Mouse (Mus musculus) hindbrain, embryonic 11.5 days (tissue): ENCODE results near the gene Gpc1. TPM values are rescaled to one million over a fixed set of nuclear protein-coding genes. Genes with fewer than 3 reads are reported as not detected.

ENCODE experiments used
- ATAC-seq: fragments of 200-750 bp; cut with Nextera tagmentation; 2 replicates; pipeline ENCODE4 v1.8.0; 2017; ENCODE audit warnings: mild to moderate bottlenecking, moderate TSS enrichment, moderate library complexity; ENCODE audit not compliant: low FRiP score
- DNase-seq: peaks from one replicate; pipeline ENCODE4 v3.0.0-alpha.2; 2015; ENCODE audit warnings: low spot score
- H3K27ac ChIP-seq: fragments of 300-500 bp; sonication (generic); 2 replicates; pipeline ENCODE4 v1.5.1; 2014; ENCODE audit warnings: mild to moderate bottlenecking, low read depth, low read length
- H3K27me3 ChIP-seq: fragments of 300-500 bp; sonication (generic); 2 replicates; pipeline ENCODE4 v1.6.1; 2014; ENCODE audit warnings: mild to moderate bottlenecking, low read length, moderate library complexity, mixed read lengths; ENCODE audit not compliant: control insufficient read depth, insufficient read depth
- H3K36me3 ChIP-seq: fragments of 300-500 bp; sonication (generic); 2 replicates; pipeline ENCODE4 v1.6.1; 2014; ENCODE audit warnings: mild to moderate bottlenecking, low read length, moderate library complexity, mixed read lengths; ENCODE audit not compliant: control insufficient read depth, insufficient read depth
- H3K4me1 ChIP-seq: fragments of 300-500 bp; sonication (generic); replicated peaks from 2 replicates; pipeline ENCODE4 v1.6.1; 2014; ENCODE audit warnings: low read length, mixed read lengths; ENCODE audit not compliant: control insufficient read depth, insufficient read depth
- H3K4me2 ChIP-seq: fragments of 300-500 bp; sonication (generic); replicated peaks from 2 replicates; pipeline ENCODE4 v1.6.1; 2014; ENCODE audit warnings: mild to moderate bottlenecking, low read depth, low read length
- H3K4me3 ChIP-seq: fragments of 300-500 bp; sonication (generic); 2 replicates; pipeline ENCODE4 v1.5.1; 2014; ENCODE audit warnings: low read depth, low read length
- H3K9ac ChIP-seq: fragments of 300-500 bp; sonication (generic); 2 replicates; pipeline ENCODE4 v1.6.1; 2014; ENCODE audit warnings: low read depth, low read length
- H3K9me3 ChIP-seq: fragments of 300-500 bp; sonication (generic); 2 replicates; pipeline ENCODE4 v1.6.1; 2016; ENCODE audit warnings: low read length; ENCODE audit not compliant: control insufficient read depth
- WGBS: fragments of 180-500 bp; shearing (Covaris S2); extraction: QIAGEN DNeasy Blood & Tissue Kit; methylation state at CpG from one replicate; pipeline ENCODE4 v1.1.7; 2014; 5-methylcytosine and 5-hydroxymethylcytosine counted together
- polyA plus RNA-seq: library from polyadenylated mRNA; unstranded; fragments of >200 nt; fragmentation: Nextera tagmentation; extraction: Ambion mirVana; gene quantifications from 2 replicates; pipeline ENCODE4 v1.2.1, GENCODE M21; 2014

The Gpc1 gene
- polyA plus RNA-seq, 1 experiment from 2014 or later, result 31.1 TPM

DNA sequence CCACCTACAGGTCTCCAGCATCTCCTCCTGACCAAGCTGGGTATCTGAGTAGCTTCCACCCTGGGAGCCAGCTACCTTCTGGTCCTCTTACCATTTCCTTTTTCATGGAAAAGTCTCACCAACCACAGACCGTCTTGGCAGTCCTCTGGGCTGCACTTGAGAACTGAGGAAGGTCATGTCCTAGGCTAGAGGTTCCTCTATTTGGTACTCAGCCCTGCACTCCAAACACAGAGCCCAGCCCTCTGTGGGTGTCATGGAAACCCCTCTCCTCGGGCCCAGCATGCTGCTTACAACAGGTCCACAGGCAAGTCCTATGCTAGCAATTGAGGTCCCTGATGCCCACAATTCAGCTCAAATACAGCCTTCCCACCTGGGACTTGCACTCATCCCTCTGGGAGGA, 33.0 kb upstream of the Gpc1 start:
- no peaks in the 10 kb centered on the region for H3K36me3 ChIP-seq
- H3K4me1 ChIP-seq, result no peaks in the 10 kb centered on the region
- DNase-seq, result no peak
- H3K27me3 ChIP-seq, result no peaks in the 10 kb centered on the region
- ATAC-seq, result no peak
- H3K9me3 ChIP-seq, result no peaks in the 10 kb centered on the region
- H3K27ac ChIP-seq, result no peak overlapping the region
- no peak overlapping the region for H3K4me3 ChIP-seq
- 79% methylated on average over 2 of the region's 2 CpGs for WGBS
- no peak overlapping the region for H3K4me2 ChIP-seq
- no peak overlapping the region for H3K9ac ChIP-seq

DNA sequence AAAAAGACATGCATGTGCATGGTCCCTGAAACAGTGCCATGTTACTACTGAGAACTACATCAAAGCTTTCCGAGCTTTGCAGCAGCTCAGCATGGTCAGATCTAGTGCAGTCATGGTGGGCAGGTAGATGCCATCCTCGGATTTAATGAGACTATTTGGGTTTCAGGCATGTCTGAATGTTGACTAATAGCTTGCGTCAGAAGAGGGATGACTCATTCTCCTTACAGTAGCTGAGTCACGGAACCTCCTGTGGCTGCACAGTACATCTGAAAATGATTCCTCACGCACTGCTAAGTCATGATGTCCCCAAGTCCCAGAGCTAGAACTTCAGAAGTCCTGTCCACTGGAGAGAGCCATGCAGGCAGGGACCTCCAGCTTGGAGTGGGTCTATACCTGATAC, 31.8 kb upstream of the Gpc1 start:
- H3K36me3 ChIP-seq, result no peaks in the 10 kb centered on the region
- H3K4me3 ChIP-seq, result no peak overlapping the region
- ATAC-seq, result no peak
- no peak for DNase-seq
- WGBS, result 88% methylated on average over 5 of the region's 5 CpGs
- no peaks in the 10 kb centered on the region for H3K9me3 ChIP-seq
- H3K4me1 ChIP-seq, result no peaks in the 10 kb centered on the region
- H3K9ac ChIP-seq, result no peak overlapping the region
- H3K27ac ChIP-seq, result no peak overlapping the region
- H3K4me2 ChIP-seq, result no peak overlapping the region
- no peaks in the 10 kb centered on the region for H3K27me3 ChIP-seq

DNA sequence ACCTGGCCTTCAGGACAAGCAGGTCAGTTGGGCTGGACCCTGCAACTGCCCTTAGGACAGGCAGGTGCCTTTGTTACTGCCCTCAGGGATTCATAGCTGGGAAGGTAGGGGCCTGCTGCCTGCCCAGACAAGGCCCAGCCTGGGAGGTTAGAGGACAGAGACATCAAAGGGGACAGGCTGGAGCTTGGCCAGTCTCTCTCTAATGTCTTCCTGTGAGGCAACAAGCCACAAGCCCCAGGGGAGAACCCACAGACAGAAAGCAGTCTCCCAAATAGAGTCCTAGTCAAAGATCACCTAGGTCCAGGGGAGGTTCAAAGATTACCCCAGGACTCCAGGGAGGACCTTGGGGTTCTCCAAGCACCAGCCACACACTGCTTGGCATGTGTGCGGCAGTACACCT, 29.1 kb upstream of the Gpc1 start:
- Histone ChIP-seq H3K9me3 (no peaks in the 10 kb centered on the region), H3K4me1 (no peaks in the 10 kb centered on the region), H3K9ac (no peak overlapping the region), H3K4me3 (no peak overlapping the region), H3K36me3 (no peaks in the 10 kb centered on the region), H3K27ac (no peak overlapping the region), H3K27me3 (no peaks in the 10 kb centered on the region), H3K4me2 (no peak overlapping the region)
- WGBS, result 94% methylated on average over 1 of the region's 1 CpGs
- ATAC-seq (no peak), DNase-seq (no peak)

DNA sequence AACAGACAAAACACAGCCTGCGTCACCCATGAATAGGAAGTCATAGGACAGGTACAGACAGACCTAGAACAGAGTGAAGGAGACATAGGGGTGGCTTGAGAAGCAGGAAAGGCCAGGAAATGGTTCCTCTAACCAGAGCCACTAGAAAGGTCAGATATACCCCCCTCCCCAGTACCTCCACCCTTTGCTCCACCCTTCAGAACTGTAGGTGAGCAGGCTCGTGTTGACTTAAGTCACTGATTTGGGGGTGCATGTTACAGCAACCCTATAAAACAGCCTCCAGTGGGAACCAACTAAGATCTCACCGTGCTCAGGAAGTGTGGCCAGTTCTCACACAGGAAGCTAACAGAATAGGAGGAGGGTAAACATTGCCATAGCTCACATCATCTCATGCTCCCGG, 28.1 kb upstream of the Gpc1 start:
- no peak for DNase-seq

DNA sequence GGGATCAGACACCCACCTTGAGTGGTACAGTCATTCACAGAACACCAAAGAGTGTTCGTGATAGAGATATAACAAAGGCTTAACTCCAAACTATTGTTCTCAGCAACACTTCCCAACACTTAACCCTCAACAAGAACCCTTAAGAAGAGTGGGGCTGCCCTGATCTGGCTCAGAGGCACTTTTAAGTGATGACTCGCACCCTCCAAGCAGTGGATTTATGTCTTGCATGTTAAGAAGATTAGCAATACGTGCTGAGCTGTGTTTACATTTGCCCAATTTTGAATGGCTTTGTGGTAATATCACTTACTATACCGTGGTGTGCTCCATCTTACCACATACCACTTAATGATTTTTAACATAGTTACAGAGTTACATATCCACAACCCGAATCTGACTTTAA, 26.3 kb upstream of the Gpc1 start:
- no peaks in the 10 kb centered on the region for H3K4me1 ChIP-seq
- 77% methylated on average over 5 of the region's 5 CpGs for WGBS
- ATAC-seq, result no peak
- no peak overlapping the region for H3K9ac ChIP-seq
- H3K4me3 ChIP-seq, result no peak overlapping the region
- H3K9me3 ChIP-seq, result no peaks in the 10 kb centered on the region
- no peak overlapping the region for H3K4me2 ChIP-seq
- no peaks in the 10 kb centered on the region for H3K36me3 ChIP-seq
- no peak for DNase-seq
- H3K27me3 ChIP-seq, result no peaks in the 10 kb centered on the region
- H3K27ac ChIP-seq, result no peak overlapping the region

More for the DNA sequence above, 28.1 kb upstream of the Gpc1 start:
- H3K36me3 ChIP-seq, result no peaks in the 10 kb centered on the region
- H3K4me2 ChIP-seq, result no peak overlapping the region
- H3K27ac ChIP-seq, result no peak overlapping the region
- H3K4me1 ChIP-seq, result no peaks in the 10 kb centered on the region
- H3K9ac ChIP-seq, result no peak overlapping the region
- 88% methylated on average over 4 of the region's 4 CpGs for WGBS
- no peaks in the 10 kb centered on the region for H3K27me3 ChIP-seq
- no peaks in the 10 kb centered on the region for H3K9me3 ChIP-seq
- no peak overlapping the region for H3K4me3 ChIP-seq
- no peak for ATAC-seq

DNA sequence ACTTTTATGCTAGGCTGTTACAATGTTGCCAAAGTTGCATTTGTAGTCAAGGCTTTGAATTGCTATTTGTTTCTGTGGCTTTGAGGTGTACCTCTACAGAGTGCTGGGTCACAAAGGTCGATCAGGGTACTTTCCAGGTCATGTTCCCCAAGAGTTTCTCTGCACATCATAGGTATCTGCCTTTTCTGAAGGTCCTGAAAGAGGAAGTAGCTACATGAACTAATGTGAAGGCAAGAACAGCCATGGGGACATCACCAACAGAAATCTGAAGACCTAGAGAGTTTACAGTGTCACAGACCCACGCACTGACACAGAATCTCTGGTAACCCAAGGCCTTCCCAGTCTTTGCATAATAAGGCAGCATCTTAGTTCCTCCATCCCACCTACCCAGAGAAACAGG, 25.6 kb upstream of the Gpc1 start:
- DNase-seq (no peak), ATAC-seq (no peak)
- H3K36me3 ChIP-seq, result no peaks in the 10 kb centered on the region
- no peaks in the 10 kb centered on the region for H3K9me3 ChIP-seq
- H3K4me3 ChIP-seq, result no peak overlapping the region
- H3K27ac ChIP-seq, result no peak overlapping the region
- no peak overlapping the region for H3K9ac ChIP-seq
- no peaks in the 10 kb centered on the region for H3K27me3 ChIP-seq
- whole genome bisulfite sequencing, result 75% methylated on average over 2 of the region's 2 CpGs
- no peaks in the 10 kb centered on the region for H3K4me1 ChIP-seq
- no peak overlapping the region for H3K4me2 ChIP-seq

DNA sequence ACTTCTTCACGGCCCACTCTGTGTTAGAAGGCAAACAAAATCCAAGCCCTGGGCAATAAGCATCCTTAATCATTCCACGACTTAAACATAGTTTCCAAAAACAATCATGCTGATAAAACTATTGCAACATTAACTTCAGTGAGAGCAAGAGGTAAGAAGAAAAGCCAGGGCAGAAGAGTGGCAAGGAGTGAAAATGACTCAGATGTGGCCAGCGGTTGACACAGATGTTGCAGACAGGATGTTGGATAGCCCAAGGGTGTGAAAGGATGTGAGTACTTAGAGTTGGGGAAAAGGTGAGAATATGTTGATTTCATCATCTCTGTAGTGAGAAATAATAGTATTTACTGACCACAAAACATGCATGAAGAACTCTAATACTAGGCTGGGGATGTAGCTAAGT, 24.7 kb upstream of the Gpc1 start:
- Histone ChIP-seq H3K4me1 (no peaks in the 10 kb centered on the region), H3K36me3 (no peaks in the 10 kb centered on the region), H3K4me3 (no peak overlapping the region), H3K4me2 (no peak overlapping the region), H3K27ac (no peak overlapping the region), H3K27me3 (no peaks in the 10 kb centered on the region), H3K9ac (no peak overlapping the region), H3K9me3 (no peaks in the 10 kb centered on the region)
- DNase-seq, result no peak
- 90% methylated on average over 3 of the region's 3 CpGs for WGBS
- ATAC-seq, result no peak

DNA sequence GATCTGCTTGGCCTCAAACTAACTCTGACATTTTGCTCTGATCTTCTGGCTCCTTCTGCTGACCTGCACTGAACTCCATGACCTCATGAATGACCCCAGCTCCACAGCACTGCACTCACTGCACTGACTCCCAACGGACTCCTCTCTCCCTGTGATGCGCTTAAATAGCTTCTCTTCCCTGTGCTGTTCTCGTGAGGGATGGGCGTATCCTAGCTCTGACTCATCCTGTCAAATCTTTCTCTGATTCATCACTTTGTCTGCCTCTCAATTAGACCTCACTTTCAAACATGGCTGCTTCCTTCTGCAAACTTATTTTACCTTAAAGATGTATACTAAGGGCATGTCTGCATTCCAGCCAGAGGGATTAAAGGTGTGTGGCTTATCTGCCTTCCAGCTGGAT, 21.8 kb upstream of the Gpc1 start:
- Histone ChIP-seq H3K27me3 (no peaks in the 10 kb centered on the region), H3K9me3 (no peaks in the 10 kb centered on the region), H3K4me3 (no peak overlapping the region), H3K4me2 (no peak overlapping the region), H3K36me3 (no peaks in the 10 kb centered on the region), H3K4me1 (no peaks in the 10 kb centered on the region), H3K27ac (no peak overlapping the region), H3K9ac (no peak overlapping the region)
- DNase-seq (no peak), ATAC-seq (no peak)
- WGBS, result 80% methylated on average over 4 of the region's 4 CpGs

DNA sequence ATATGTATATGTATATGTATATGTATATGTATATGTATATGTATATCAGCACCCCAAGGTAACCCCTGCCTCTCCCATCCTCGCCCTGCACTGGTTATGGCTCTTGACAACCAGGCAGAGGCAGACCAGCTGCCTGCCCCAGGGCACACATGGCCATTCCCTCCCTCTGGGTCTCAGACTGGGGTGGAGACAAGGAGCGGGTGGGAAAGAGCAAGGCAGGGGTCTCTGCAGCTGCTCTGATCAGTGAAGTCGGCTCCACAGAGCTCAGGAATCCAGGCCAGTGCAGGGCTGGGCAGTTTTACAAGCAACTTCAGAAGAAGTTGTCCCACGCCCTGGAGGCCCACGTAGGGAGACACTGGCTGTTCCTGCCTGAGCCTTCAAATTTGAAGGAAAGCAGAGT, 17.1 kb upstream of the Gpc1 start:
- no peaks in the 10 kb centered on the region for H3K9me3 ChIP-seq
- no peak overlapping the region for H3K4me3 ChIP-seq
- H3K9ac ChIP-seq, result no peak overlapping the region
- H3K27me3 ChIP-seq, result no peaks in the 10 kb centered on the region
- WGBS, result 75% methylated on average over 5 of the region's 5 CpGs
- no peak overlapping the region for H3K4me2 ChIP-seq
- DNase-seq (no peak), ATAC-seq (no peak)
- H3K36me3 ChIP-seq, result no peaks in the 10 kb centered on the region
- H3K4me1 ChIP-seq, result no peaks in the 10 kb centered on the region
- H3K27ac ChIP-seq, result no peak overlapping the region
